Mouse (Mus musculus) lung, postnatal 14 days (tissue): ENCODE results near the gene Ppfibp1.

Source experiments
- DNase-seq: peaks from one replicate; pipeline ENCODE4 v3.0.0; 2021

Gene Ppfibp1

GRCm38 (mm10) chr6:147010358-147010757 lies 122.1 kb downstream of the Ppfibp1 start:
- no peak for DNase-seq

DNA sequence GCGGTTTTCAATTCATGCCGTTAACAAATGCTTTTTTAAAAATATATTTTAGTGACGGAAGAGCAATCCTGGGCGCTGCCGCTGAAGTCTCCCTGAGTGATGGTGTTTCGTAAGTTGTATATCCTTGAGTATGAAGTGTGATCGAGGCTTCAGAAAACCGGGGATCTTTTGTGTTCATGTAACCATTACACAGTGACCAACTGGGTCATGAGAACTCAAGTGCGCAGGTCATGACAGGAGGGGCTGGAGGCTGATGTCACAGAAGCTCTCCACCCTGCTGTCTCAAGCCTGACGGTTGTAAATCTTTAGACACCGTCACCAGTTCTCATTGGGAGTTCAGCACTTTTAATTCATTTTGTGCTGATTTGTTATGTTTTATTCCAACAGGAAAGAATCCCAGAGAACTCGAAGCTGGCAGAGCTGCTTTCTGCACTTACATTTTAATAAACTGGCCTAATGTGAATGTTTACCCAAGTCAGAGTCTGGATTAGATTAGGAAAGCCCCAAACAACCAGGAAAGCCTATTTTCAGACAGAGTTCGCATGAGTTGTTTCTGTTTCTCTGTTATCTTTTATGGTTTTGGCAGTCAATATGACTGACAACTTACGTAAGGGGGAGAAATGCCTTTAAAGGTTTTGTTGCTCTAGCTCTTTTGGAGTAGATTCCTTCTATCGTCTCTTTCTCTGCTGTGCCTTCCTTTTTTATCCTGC lies 122.7 kb downstream of the Ppfibp1 start:
- DNase-seq = no peak

DNA sequence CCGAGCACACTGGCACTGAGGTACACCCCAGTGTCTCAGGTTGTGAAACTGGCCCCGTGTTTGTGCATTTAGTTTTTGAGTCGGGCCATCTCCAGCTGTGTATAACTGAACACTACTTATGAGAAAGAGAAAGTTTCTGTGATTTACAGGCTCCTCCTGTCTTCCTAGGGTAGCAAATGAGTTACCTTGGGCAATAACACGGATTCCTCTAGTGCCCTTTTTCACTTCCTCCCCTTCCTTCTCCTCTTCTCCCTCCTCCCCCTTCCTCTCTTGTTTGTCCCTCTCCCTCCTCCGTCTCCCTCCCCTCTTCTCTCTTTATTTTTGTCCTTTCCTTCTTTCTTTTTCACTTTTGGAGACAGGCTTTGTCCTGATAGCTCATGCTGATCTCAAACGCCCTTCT lies 123.3 kb downstream of the Ppfibp1 start:
- DNase-seq = no peak

- DNase-seq = peak; percentile 11
These were observed 123.7 kb downstream of the Ppfibp1 start for GRCm38 (mm10) chr6:147011977-147012376.

DNA sequence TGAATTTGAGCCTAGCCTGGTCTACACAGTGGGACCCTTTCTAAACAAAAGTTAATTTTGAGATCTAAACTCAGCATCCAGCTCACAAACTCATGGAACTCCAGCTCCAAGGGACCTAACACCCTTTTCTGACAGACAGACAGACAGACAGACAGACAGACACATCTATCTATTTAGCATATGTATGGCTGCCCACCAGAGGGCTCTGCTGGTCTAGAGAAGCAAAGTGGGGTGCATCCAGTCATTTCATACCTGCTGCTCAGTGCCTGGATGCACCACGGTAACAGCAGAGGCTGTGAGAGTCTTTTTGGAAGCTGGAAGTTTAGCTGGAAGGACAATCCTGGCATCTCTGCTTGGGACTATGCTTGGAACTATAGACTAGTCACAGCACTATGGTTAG lies 125.3 kb downstream of the Ppfibp1 start:
- no peak for DNase-seq

DNA sequence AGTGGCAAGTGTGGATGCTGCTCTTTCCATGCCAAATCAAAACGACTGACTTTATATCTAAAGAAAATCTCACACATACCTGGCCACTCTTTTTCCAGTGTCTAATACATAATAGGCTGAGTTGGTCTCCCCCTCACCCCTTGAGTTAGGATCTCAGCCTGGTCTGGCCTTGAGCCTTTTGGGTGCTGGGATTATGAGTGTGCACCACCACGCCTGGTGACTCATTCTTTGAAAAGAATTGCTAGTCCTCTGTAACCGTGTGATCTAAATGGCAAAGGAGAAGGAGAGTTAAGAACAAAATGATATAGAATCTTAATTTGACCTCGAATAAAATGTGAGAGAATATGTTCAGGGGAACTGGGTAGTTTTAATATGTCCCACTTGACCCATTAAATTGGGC lies 129.6 kb downstream of the Ppfibp1 start:
- no peak for DNase-seq

- no peak for DNase-seq
These were observed 130.1 kb downstream of the Ppfibp1 start for GRCm38 (mm10) chr6:147018364-147018763.

DNA sequence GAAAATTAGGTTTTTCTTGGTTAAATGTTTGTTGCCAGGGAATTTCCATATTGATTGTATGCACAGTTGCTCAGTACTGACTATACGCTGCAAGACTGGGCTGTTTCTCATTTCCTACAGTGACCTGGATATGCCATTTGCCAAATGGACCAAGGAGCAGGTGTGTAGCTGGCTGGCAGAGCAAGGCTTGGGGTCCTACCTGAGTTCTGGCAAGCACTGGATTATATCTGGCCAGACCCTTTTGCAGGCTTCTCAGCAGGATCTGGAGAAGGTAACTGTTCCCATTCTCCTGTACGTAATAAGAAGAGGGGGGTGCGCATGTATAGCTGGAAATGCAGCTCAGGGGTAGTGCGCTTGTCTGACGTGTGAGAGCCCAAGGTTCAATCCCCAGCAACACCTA lies 132.9 kb downstream of the Ppfibp1 start:
- DNase-seq = no peak

GRCm38 (mm10) chr6:147022375-147023132 lies 134.3 kb downstream of the Ppfibp1 start:
- no peak for DNase-seq

- no peak for DNase-seq
These were observed 134.8 kb downstream of the Ppfibp1 start for GRCm38 (mm10) chr6:147023133-147023395.

DNA sequence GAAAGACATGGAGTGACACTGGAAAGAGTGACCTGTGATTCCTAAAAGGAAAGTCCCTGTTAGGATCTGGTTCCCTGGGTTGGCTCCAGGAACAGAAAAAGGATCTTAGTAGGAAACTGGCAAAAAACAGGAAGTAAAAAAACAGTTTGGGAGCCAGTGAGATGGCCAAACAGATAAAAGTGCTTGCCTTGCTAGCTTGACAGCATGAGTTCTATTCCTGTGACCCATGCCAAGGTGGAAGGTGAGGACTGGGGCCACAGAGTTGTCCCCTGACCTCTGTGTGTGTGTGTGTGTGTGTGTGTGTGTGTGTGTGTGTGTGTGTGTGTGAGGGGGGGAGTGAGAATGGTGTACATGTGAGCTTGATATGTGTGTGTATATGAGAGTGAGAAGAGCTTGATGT lies 135.3 kb downstream of the Ppfibp1 start:
- no peak for DNase-seq

DNA sequence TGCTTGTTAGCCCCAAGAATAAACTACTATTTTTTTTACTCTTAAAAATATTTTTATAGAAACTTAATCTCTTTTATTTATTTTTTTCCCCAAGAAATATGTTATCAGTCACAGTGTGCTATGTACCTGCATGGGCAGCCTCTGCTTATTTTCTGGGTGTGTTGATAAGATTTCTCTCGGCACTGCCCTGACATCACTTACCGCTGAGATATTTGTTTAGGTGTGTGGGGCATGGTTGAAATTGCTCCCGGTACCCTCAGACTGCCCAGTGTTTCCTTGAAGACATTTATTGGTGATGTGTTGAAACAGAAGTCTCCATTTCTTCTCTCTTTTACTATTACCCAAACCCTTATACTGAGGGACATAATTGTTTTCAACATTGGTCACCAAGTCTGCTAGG lies 136.5 kb downstream of the Ppfibp1 start:
- no peak for DNase-seq

DNA sequence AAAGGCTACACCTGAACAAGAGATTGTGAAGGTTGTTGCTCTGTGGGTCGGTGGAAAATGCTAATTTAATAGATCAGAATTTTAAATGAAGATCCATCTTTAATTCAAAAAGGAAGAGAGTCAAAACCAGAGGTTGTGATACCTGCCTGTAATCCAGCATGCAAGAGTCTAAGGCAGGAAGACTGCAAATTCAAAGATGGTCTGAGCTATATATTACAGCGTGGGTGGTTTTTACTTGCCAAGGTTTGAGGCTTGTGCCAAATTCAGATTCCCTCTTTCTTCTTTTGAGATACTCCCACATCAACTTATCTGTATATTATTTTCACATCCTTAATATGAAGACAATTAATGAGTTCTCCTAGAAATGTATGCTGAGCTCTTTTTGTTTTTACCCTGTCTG lies 140.1 kb downstream of the Ppfibp1 start:
- no peak for DNase-seq

DNA sequence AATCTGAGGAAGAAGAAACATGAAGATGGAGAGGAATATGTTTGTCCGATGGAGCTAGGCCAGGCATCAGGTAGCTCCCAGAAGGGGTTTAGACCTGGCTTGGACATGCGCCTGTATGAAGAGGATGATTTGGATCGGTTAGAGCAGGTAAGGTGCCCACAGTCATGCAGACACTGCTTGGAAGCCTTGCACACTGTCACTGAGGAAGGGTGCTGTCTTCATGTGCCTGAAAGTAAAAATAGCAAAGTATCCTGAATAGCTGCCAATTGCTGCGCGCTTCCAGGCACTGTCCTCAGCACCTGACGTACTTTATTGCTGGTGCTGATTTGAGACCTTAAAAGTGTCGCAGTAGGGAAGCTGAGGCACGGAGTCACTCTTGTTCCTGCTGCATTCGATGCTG lies 141.3 kb downstream of the Ppfibp1 start:
- DNase-seq = no peak

DNA sequence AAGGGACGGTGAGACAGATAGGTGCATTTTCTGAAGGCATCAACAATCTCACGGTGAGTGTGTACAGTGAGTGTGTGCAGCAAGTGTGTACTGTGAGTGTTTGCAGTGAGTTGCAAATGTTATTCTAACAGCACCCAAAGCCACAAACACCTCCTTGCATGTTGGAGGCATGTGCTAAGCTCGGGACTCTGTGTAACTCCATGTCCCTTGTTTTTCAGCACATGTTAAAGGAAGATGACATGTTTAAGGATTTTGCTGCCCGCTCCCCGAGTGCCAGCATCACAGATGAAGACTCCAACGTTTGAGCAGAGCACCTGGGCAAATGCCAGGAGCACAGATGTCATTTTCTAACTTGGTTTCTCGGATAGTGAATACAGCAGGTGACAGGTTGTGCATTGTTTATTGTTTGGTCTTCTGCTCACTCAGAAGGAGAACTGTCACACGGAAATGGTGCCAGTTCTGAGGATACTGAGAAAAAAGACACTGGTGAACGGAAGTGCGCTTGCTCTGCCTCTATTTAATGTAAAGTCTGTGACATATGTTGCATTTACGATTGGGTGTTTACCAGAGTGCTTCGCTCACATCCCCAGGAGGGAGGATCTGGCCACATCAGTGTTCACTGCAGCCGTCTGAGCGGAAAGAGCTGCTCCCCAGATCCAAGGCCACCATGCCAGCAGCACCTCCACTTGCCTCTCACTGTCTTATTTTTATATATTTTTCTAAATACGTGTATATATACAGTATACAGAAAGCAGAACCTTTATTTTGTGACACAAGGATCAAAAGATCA lies 142.0 kb downstream of the Ppfibp1 start:
- DNase-seq = no peak

DNA sequence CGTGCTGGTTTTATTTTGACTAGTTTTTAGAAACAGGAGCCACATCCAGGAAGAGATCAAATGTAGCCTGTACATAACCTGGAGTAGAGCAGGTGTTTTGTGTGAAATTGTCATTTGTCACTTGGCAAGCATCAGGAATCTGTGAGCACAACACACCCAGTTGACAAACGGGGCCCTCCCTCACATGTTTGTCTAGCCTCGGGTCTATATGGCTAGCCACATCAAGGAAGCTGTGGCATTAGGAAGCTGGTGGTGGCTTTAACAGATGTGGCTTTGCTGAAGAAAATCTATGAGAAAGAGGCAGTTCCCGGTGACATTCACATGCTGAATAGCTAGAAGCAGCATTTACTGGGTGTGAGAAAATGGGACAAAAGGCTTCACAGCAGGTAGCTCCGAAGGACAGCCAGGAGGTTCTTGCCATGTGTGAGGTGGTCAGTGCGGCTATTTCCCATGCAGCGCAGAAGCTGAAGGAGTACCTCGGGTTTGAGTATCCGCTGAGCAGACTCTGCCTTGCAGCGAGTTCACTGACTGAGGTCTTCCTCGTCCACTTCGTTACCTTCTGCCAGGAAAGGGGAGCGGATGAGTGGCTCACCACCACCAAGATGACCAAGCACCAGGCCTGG lies 144.1 kb downstream of the Ppfibp1 start, which contains the start of gene Rep15:
Gene Rep15, plus strand, starts transcription at position 282 of the 623 bp plus-strand sequence.
- no peak for DNase-seq

GRCm38 (mm10) chr6:147042291-147043290 lies 154.3 kb downstream of the Ppfibp1 start, which contains the start of gene Mrps35:
Gene Mrps35 (plus strand): TSS chr6:147042764.
- DNase-seq = peak; percentile 91

GRCm38 (mm10) chr6:147043633-147044032 lies 155.3 kb downstream of the Ppfibp1 start:
- no peak for DNase-seq

- DNase-seq = no peak
These were observed 161.0 kb downstream of the Ppfibp1 start for GRCm38 (mm10) chr6:147049239-147049805.

- no peak for DNase-seq
These were observed 163.4 kb downstream of the Ppfibp1 start for GRCm38 (mm10) chr6:147051666-147052065.

DNA sequence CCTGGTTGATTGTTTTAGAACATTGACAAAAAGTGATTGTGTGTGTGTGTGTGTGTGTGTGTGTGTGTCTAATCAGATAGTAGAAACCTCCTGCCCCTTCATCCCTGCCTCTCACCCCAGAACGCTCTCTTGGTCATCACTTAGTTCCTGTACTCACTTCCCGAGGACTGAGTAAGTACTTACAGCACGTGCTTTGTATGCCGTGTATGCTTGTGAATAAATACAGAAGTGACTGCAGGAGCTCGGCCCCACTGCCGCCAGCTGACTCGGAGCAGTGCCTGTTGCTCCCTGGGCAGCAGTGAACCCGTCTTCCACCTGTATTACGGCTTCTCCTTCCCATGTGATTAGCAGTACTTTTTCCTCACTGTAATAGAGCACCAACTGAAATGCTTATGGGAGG lies 164.2 kb downstream of the Ppfibp1 start:
- DNase-seq = no peak
